Mouse (Mus musculus): ENCODE data around the gene Pparg. TPM values are rescaled to one million over a fixed set of nuclear protein-coding genes. Genes with fewer than 3 reads are reported as not detected.

Gene Pparg
- polyA plus RNA-seq, 1 experiment from 2014 or later, result 0.41 TPM

DNA sequence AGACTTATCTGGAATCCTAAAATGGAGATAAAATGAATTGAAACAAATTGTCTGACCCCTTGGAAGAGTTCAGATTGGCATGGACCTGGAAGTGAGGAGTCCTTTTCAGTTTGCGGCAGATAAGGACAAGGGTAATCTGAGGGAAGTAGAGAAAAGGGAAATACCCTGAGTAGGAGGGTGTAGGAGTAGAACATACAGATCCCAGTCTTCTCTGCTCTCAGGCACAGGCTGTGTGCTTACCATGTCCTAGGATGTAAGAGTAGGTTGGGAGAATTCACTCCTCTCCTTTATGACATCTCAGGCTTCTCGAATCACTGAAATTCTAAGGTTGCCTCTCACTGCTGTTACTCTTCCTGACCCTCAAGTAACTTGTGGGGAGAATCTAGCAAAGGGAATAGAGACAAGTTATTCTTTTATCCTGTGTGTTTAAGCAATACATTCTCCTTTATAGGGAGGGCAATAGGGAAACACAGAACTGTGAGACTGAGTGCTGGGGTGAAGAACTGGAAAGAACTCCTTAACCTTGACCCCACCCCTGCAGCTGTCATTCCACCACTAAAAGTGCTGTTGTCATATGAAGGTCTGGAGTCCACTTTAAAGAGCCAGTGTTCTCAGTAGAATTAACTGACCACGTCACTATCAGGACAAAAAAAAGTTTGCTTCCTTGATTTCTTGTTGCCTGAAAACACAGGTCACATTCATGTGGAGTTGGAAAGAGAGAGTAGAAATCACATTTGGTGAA, 6.3 kb downstream of the Pparg start:
- WGBS, result 72% methylated on average over 3 of the region's 3 CpGs
- no peak for ATAC-seq (ENCODE audit: insufficient number of reproducible peaks, insufficient read depth, low FRiP score, low TSS enrichment)
- no peak overlapping the region for H3K4me2 ChIP-seq (replicated peaks)

DNA sequence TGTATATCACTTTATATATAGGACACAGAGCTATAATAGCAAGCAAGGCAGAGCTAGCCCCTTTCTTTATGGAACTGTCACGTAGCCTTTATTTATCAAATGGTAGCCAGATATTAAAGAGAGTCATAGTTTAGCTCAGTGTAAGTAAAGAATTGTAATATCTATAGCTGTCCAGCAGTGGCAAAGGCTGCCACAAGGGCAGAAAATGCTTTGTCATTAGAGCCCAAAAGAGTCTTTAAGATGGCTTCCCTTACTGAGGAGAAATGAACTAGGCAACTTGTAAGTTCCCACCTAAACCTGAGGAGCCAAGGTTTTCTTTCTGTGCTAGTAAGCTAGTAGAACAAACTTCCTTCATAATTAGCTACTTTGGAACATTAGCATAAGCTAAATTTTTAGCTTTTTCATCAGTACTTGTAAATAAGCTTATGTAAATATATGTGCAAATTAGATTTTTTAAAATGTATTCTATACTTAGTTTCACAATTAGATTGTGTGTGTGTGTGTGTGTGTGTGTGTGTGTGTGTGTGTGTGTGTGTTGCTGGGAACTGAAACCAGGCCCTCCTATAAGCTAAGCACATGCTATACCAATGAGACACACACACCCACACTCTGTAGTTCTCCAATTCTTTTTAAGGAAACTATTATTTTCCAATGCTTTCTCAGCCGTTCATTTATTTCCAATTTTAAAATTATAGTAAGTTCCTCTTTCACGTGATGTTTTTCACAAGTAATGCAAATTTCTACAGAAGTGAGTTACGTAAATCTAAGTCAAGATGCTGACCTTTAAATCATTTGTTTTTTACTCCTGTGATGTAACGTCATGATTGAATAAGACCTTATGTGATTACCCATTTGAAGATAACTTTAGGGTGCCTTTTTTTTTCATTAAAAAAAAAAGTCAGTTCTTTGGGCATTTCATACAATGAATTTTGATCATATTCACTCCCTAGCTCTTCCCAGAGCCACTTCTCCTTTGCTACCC, 14.4 kb downstream of the Pparg start:
- Histone ChIP-seq H3K4me1 (no peaks in the 10 kb centered on the region), H3K4me3 (no peak overlapping the region), H3K4me2 (replicated peaks) (no peak overlapping the region), H3K27ac (no peak overlapping the region), H3K9ac (no peak overlapping the region), H3K36me3 (no peaks in the 10 kb centered on the region), H3K27me3 (no peaks in the 10 kb centered on the region; the same call in 1 of the 2 replicates), H3K9me3 (no peaks in the 10 kb centered on the region)
- WGBS, result 86% methylated on average over 5 of the region's 5 CpGs
- ATAC-seq (ENCODE audit: insufficient number of reproducible peaks, insufficient read depth, low FRiP score, low TSS enrichment), result no peak

More for the DNA sequence above, 6.3 kb downstream of the Pparg start:
- Histone ChIP-seq H3K9me3 (no peaks in the 10 kb centered on the region), H3K4me1 (peaks cover under 1% of the 10 kb centered on the region; the same call in 1 of the 2 replicates), H3K4me3 (no peak overlapping the region), H3K27ac (no peak overlapping the region), H3K27me3 (peaks cover 4% of the 10 kb centered on the region), H3K9ac (no peak overlapping the region), H3K36me3 (no peaks in the 10 kb centered on the region)

DNA sequence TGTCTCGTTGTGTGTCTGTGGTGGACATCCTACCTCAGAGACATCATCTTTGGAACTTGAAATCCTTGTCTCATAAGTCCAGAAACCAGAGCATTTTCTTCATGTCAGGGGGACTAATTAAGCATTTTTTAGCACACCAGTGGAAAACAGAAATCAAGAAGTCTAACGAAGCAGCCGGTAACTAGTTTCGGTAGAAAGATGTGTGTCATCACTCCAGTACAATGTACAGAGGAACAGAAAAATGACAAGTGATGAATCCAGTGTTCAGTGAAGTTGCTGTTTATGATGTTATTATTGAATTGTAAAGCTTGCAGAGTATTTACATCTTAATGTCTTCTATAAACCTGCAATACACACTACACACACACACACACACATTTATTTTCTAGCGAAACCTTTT, 19.8 kb downstream of the Pparg start:
- no peaks in the 10 kb centered on the region for H3K4me1 ChIP-seq
- H3K4me3 ChIP-seq, result no peak overlapping the region
- ATAC-seq (ENCODE audit: insufficient number of reproducible peaks, insufficient read depth, low FRiP score, low TSS enrichment), result no peak
- 90% methylated on average over 5 of the region's 5 CpGs for WGBS
- H3K9me3 ChIP-seq, result no peaks in the 10 kb centered on the region
- H3K27me3 ChIP-seq, result no peaks in the 10 kb centered on the region; the same call in 1 of the 2 replicates
- no peak overlapping the region for H3K4me2 ChIP-seq (replicated peaks)
- no peaks in the 10 kb centered on the region for H3K36me3 ChIP-seq
- H3K9ac ChIP-seq, result no peak overlapping the region
- no peak overlapping the region for H3K27ac ChIP-seq

DNA sequence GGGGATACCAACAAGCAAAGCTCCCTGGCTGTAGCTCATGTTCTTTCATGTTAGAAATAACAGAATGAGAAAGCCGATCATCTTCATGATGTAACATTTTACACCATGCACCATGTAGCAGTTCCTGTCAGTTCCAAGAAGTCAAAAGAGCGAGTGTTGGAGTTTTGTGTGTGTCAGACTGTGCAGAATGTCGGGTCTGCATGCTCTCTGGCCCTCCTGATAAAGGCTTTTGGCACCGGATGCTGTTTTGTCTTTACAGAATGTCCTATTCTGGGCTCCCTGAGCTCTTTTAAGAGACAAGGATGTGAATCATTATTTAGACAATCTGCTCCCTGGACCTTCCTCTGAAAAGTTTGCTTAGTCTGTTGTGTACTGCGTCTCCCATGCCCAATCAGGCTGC, 22.0 kb downstream of the Pparg start:
- Histone ChIP-seq H3K27ac (no peak overlapping the region), H3K9me3 (no peaks in the 10 kb centered on the region), H3K4me1 (no peaks in the 10 kb centered on the region), H3K9ac (no peak overlapping the region), H3K4me2 (replicated peaks) (no peak overlapping the region), H3K27me3 (no peaks in the 10 kb centered on the region; the same call in 1 of the 2 replicates), H3K4me3 (no peak overlapping the region), H3K36me3 (no peaks in the 10 kb centered on the region)
- no peak for ATAC-seq (ENCODE audit: insufficient number of reproducible peaks, insufficient read depth, low FRiP score, low TSS enrichment)
- 85% methylated on average over 5 of the region's 5 CpGs for WGBS

DNA sequence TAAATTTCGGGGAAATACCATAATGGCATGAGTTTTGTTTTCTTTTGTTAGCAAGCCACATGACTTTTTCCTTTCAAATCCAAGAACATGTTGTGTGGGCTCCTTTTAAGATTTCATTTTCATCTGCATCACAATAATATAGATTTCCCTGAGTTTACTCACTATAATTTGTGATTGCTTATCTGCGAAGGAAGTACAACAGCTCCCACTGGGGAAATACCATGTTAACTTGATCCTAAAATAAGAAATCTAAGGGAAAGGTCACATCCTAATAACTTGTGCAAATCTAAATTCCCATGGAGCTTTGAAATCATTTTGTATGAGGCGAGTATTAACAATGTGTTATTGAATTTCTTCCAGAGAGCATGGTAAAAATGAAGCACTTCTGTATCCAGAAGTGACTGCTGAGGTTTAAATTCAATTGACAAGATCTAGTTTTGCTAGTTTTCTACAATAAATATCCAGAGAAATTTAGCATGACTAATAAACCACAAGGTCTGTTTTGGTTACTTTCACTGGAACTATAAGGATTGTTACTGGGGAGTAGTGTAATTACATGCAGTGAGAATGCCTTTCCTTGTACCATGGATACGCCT, 29.3 kb downstream of the Pparg start:
- Histone ChIP-seq H3K4me3 (no peak overlapping the region), H3K27me3 (no peaks in the 10 kb centered on the region), H3K27ac (no peak overlapping the region), H3K4me2 (replicated peaks) (no peak overlapping the region), H3K4me1 (no peaks in the 10 kb centered on the region), H3K9me3 (no peaks in the 10 kb centered on the region), H3K36me3 (no peaks in the 10 kb centered on the region), H3K9ac (no peak overlapping the region)
- no peak for ATAC-seq (ENCODE audit: insufficient number of reproducible peaks, insufficient read depth, low FRiP score, low TSS enrichment)
- 71% methylated on average over 4 of the region's 4 CpGs for WGBS

DNA sequence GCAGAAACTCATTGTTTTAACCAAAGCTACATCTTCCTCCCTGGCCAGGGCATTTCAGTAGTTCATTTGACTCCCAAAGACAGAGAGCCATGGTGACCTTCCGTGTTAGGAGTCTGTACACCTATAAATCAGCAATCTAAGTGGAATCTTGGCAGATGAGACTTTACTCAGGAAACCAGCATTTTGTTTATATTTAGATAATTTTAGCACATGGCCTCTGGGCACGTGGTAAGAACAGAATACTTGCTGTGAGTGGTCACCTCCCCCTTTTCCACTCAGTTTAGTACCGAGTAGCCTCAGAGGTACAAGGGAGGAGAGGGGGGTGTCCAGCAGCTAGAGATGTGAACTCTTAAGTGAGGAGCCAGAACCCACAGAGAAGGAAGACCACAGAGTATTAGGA, 36.2 kb downstream of the Pparg start:
- no peaks in the 10 kb centered on the region for H3K36me3 ChIP-seq
- no peak overlapping the region for H3K9ac ChIP-seq
- 58% methylated on average over 3 of the region's 3 CpGs for WGBS
- no peaks in the 10 kb centered on the region for H3K27me3 ChIP-seq
- no peaks in the 10 kb centered on the region for H3K9me3 ChIP-seq
- ATAC-seq (ENCODE audit: insufficient number of reproducible peaks, insufficient read depth, low FRiP score, low TSS enrichment), result no peak
- H3K4me1 ChIP-seq, result no peaks in the 10 kb centered on the region
- no peak overlapping the region for H3K4me3 ChIP-seq
- H3K4me2 ChIP-seq (replicated peaks), result no peak overlapping the region
- no peak overlapping the region for H3K27ac ChIP-seq

DNA sequence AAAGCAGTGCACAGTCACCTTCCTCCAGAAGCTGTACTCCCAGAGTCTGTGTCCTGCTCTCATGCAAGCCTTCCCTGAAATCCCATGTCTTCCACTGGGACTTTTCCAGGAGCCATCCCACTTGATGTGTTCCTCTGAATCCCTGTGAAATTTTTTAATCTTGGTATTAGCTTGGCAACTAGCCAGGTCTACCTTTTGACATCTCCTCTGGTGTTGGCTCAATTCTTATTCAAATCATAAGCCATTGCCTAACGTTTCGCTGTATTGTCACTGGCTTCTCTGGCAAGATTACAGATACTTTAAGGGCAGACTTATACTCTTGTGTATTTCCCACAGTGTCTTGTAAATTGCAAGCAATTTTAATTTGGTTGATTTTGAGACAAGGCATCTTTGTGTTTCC, 43.6 kb downstream of the Pparg start:
- Histone ChIP-seq H3K9me3 (no peaks in the 10 kb centered on the region), H3K27ac (no peak overlapping the region), H3K4me3 (no peak overlapping the region), H3K36me3 (no peaks in the 10 kb centered on the region), H3K4me1 (no peaks in the 10 kb centered on the region), H3K9ac (no peak overlapping the region), H3K4me2 (replicated peaks) (no peak overlapping the region), H3K27me3 (no peaks in the 10 kb centered on the region)
- no peak for ATAC-seq (ENCODE audit: insufficient number of reproducible peaks, insufficient read depth, low FRiP score, low TSS enrichment)
- 73% methylated on average over 2 of the region's 2 CpGs for WGBS

DNA sequence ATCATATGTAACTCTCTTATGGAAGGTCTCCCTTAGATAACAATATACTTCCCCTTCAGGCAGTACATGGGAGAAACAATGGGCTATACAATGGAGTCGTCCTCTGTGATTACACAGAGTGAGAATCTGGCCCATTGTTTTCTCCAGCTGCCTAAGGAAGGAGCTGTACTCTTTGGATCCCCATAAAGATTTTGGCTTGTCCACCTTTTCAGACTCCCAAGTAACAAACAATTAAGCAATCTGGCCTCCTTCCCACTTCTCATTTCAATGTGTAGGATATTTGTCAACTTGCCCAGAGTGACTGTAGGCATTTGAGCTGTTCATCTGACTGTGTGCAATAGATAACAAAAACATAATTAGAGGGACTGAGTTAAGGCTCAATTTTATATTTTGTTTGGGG, 50.7 kb downstream of the Pparg start:
- Histone ChIP-seq H3K4me2 (replicated peaks) (no peak overlapping the region), H3K27me3 (no peaks in the 10 kb centered on the region), H3K27ac (no peak overlapping the region), H3K4me3 (no peak overlapping the region), H3K9me3 (no peaks in the 10 kb centered on the region), H3K9ac (no peak overlapping the region), H3K4me1 (no peaks in the 10 kb centered on the region), H3K36me3 (no peaks in the 10 kb centered on the region)
- 40% methylated on average over 1 of the region's 1 CpGs for WGBS
- no peak for ATAC-seq (ENCODE audit: insufficient number of reproducible peaks, insufficient read depth, low FRiP score, low TSS enrichment)

DNA sequence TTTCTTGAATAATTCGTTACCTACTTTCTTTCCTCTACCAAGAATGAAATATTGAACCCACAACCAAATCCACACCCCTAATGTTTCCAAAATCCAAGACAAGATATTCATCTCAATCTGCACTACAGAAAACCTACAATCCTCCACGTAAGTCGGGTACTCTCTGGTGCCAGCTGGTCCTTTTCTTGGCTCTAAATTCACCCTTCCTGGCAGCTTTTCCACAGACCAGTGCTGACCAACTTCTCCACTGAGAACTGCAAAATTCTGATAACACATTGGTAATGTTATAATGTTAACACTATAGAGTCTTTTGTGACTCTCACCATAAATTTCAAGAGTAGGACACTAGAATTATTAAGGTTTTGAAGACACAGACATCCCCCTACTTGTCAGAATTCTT, 57.4 kb downstream of the Pparg start:
- Histone ChIP-seq H3K27me3 (no peaks in the 10 kb centered on the region; the same call in 1 of the 2 replicates), H3K4me2 (replicated peaks) (no peak overlapping the region), H3K9me3 (no peaks in the 10 kb centered on the region), H3K9ac (no peak overlapping the region), H3K4me1 (no peaks in the 10 kb centered on the region), H3K36me3 (no peaks in the 10 kb centered on the region), H3K27ac (no peak overlapping the region), H3K4me3 (no peak overlapping the region)
- ATAC-seq (ENCODE audit: insufficient number of reproducible peaks, insufficient read depth, low FRiP score, low TSS enrichment), result no peak
- WGBS, result 85% methylated on average over 3 of the region's 3 CpGs

DNA sequence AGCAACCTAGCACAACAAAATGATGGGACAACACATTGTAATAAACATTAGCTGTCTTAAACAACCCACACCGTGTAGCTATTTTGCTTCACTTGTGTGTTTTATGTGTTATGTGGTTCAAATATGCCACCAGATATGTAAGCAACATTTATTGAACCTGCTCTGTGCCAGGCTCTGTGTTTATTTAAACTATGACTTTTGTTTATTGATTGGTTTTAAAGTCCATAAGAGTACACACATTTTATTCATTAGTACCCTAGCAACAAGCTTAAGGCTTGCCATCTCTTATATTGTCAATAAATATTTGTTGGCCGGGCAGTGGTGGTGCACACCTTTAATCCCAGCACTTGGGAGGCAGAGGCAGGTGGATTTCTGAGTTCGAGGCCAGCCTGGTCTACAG, 58.2 kb downstream of the Pparg start:
- Histone ChIP-seq H3K36me3 (no peaks in the 10 kb centered on the region), H3K9me3 (no peaks in the 10 kb centered on the region), H3K27me3 (no peaks in the 10 kb centered on the region; the same call in 1 of the 2 replicates), H3K4me2 (replicated peaks) (no peak overlapping the region), H3K4me1 (no peaks in the 10 kb centered on the region), H3K27ac (no peak overlapping the region), H3K4me3 (no peak overlapping the region), H3K9ac (no peak overlapping the region)
- 84% methylated on average over 3 of the region's 3 CpGs for WGBS
- ATAC-seq (ENCODE audit: insufficient number of reproducible peaks, insufficient read depth, low FRiP score, low TSS enrichment), result no peak

DNA sequence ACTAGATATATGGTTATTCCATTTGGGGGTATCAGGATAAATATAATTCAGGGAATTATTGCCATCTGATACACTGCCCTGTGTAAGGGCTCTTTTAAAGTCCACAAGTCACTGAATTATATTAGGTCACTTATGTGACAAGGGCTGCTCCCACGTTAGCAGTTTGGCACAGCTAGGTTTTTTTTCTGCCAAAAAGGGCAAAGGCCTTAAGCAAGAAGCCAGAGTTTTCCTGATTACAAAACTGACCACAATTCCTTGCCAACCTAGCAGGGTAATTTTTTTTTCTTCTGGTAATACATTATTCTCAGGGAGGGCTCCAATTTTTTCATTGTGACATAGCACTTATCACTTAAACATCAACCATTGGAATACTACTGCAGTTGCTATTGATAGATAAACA, 60.2 kb downstream of the Pparg start:
- H3K4me1 ChIP-seq, result no peaks in the 10 kb centered on the region
- no peaks in the 10 kb centered on the region; the same call in 1 of the 2 replicates for H3K27me3 ChIP-seq
- H3K9me3 ChIP-seq, result no peaks in the 10 kb centered on the region
- 50% methylated on average over 1 of the region's 1 CpGs for WGBS
- H3K27ac ChIP-seq, result no peak overlapping the region
- H3K4me2 ChIP-seq (replicated peaks), result no peak overlapping the region
- no peak for ATAC-seq (ENCODE audit: insufficient number of reproducible peaks, insufficient read depth, low FRiP score, low TSS enrichment)
- no peak overlapping the region for H3K9ac ChIP-seq
- H3K4me3 ChIP-seq, result no peak overlapping the region
- H3K36me3 ChIP-seq, result no peaks in the 10 kb centered on the region
